Mouse (Mus musculus) neural tube, embryonic 13.5 days (tissue): Measurements from ENCODE around the gene Mocs3. TPM values are rescaled to one million over a fixed set of nuclear protein-coding genes. Genes with fewer than 3 reads are reported as not detected.
A peak's percentile ranks its signal among the peaks of the same experiment; 100 is the strongest.

Experiments used
- ATAC-seq: fragments of 200-750 bp; cut with Nextera tagmentation; 2 replicates; pipeline ENCODE4 v1.8.0; 2017; ENCODE audit warnings: low read depth, mild to moderate bottlenecking, moderate TSS enrichment, moderate library complexity
- H3K27ac ChIP-seq: fragments of 300-500 bp; sonication (generic); replicated peaks from 2 replicates; pipeline ENCODE4 v1.5.1; 2015; ENCODE audit warnings: moderate library complexity, mild to moderate bottlenecking, inconsistent platforms
- H3K27me3 ChIP-seq: fragments of 300-500 bp; sonication (generic); 2 replicates; pipeline ENCODE4 v1.6.1; 2015; ENCODE audit warnings: mild to moderate bottlenecking, inconsistent platforms
- H3K36me3 ChIP-seq: fragments of 300-500 bp; sonication (generic); 2 replicates; pipeline ENCODE4 v1.6.1; 2015; ENCODE audit warnings: mild to moderate bottlenecking, inconsistent platforms
- H3K4me1 ChIP-seq: fragments of 300-500 bp; sonication (generic); replicated peaks from 2 replicates; pipeline ENCODE4 v1.6.1; 2015; ENCODE audit warnings: inconsistent platforms
- H3K4me2 ChIP-seq: fragments of 300-500 bp; sonication (generic); 2 replicates; pipeline ENCODE4 v1.6.1; 2015; ENCODE audit warnings: inconsistent platforms, mild to moderate bottlenecking, moderate library complexity
- H3K4me3 ChIP-seq: fragments of 300-500 bp; sonication (generic); 2 replicates; pipeline ENCODE4 v1.5.1; 2015; ENCODE audit warnings: mild to moderate bottlenecking, inconsistent platforms
- H3K9ac ChIP-seq: fragments of 300-500 bp; sonication (generic); 2 replicates; pipeline ENCODE4 v1.6.1; 2015; ENCODE audit warnings: moderate library complexity, mild to moderate bottlenecking, inconsistent platforms
- H3K9me3 ChIP-seq: fragments of 300-500 bp; sonication (generic); 2 replicates; pipeline ENCODE4 v1.6.1; 2016; ENCODE audit warnings: inconsistent platforms
- WGBS: fragments of 180-500 bp; shearing (Covaris S2); methylation state at CpG from one replicate; pipeline ENCODE4 v1.1.7; 2015; 5-methylcytosine and 5-hydroxymethylcytosine counted together
- polyA plus RNA-seq: library from polyadenylated mRNA; unstranded; fragments of >200 nt; fragmentation: Nextera tagmentation; extraction: Ambion mirVana; gene quantifications from 2 replicates; pipeline ENCODE4 v1.2.1, GENCODE M21; 2015

Gene Mocs3
- polyA plus RNA-seq, 1 experiment from 2014 or later = 8.2 TPM

DNA sequence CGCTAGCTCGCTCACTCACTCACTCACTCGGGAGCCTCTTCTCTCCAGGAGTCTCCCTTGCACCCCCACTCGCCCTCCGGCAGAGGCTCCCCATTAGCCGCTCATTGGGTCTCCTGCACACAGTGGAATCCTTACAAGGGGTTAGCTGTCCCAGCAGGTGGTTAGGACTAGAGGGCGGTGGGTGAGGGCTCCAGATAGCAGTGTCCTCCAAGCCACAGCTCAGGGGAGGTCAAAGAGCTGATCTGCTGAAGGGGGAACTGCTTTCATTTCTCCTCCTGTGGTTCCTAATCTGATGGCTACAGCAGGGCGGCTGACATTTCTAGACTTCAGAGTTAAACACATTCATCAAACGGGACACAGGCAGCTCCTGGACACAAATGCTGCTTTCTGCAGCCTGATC, 43.0 kb downstream of the Mocs3 start:
- Histone ChIP-seq H3K27me3 (peaks cover 53% of the 10 kb centered on the region), H3K9me3 (no peaks in the 10 kb centered on the region), H3K4me1 (no peaks in the 10 kb centered on the region), H3K9ac (no peak overlapping the region), H3K4me2 (no peak overlapping the region), H3K36me3 (no peaks in the 10 kb centered on the region), H3K27ac (no peak overlapping the region), H3K4me3 (no peak overlapping the region)
- 44% methylated on average over 9 of the region's 9 CpGs for WGBS
- no peak for ATAC-seq

DNA sequence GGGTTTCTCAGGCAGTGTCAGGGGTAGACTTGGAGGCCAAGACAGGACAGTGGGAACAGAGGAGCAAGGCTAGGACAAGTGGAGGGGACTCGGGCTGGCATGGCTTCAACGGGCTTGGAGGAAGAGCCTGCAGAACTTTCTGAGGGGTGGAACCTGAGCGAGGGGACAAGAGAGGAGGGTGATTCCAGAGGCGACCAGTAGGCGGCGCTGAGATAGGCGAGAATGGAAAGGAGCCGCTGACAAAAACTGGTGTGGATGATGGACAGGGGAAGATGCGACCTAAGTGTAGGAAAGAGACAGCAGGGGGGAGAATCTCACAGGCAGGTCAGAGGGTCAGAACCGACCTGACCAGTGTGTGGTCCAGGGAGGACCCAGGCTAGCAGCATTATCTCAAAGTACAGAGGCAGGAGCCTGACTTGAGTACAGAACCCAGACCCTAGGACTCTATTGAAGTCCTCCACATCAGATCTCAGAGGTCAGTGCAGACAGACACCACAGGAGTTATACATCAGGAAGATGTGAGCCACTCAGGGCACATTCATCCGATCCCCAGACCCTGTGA, 44.0 kb downstream of the Mocs3 start:
- Histone ChIP-seq H3K9ac (no peak overlapping the region), H3K27me3 (peaks cover 63% of the 10 kb centered on the region), H3K36me3 (no peaks in the 10 kb centered on the region), H3K27ac (no peak overlapping the region), H3K4me1 (no peaks in the 10 kb centered on the region), H3K4me2 (no peak overlapping the region), H3K4me3 (no peak overlapping the region), H3K9me3 (no peaks in the 10 kb centered on the region)
- 14% methylated on average over 11 of the region's 11 CpGs for WGBS
- ATAC-seq = no peak; the same call in 1 of the 2 replicates

DNA sequence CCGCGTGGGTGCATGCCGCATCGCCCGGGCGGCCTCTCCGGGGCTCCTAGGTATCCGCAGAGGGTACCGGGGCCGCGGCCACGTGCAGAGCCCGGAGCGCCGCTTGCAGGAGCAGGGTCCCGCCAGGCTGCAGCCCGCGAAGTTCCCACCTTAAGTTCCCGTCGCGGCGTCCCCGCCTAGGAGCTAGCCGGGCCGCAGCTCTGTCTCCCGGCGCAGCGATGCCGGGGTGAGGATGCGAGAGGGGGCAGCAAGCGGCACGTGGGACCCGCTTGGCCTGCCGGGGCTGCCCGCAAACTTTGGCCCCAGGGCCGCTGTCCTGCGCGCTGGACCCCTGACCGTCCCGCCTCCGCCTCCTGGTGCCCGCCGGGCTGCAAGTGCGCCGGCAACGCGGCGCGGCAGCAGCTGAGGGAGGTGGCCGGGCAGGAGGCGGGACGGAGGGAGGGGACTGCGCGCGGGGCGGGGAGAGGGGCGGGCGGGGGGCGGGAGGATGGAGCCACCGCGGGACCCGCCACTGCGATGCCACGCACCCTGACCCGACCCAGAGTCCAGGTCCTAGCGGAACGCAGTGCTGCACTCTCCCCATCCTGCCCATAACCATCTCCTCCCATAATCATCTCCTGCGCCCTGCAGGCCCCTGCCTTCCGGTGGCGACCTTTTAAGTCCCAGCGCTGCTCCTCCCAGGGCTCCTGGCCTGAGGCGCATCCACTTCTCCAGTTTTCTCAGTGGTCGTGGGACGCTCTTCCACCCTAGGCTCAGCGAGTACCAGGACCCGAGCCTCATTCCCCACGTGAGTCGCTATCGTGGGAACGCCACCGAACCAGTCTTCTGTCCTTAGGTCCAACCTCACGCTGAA, 50.5 kb downstream of the Mocs3 start:
- peaks cover 78% of the 10 kb centered on the region for H3K27me3 ChIP-seq
- peak overlapping the region; percentile 80 for H3K4me2 ChIP-seq
- H3K9me3 ChIP-seq = no peaks in the 10 kb centered on the region
- H3K4me1 ChIP-seq = peaks cover 20% of the 10 kb centered on the region
- H3K36me3 ChIP-seq = no peaks in the 10 kb centered on the region
- H3K4me3 ChIP-seq = peak overlapping the region; percentile 46
- no peak overlapping the region for H3K27ac ChIP-seq
- H3K9ac ChIP-seq = peak overlapping the region; percentile 56
- ATAC-seq = peak; percentile 71
- WGBS = under 1% methylated on average over 64 of the region's 82 CpGs

DNA sequence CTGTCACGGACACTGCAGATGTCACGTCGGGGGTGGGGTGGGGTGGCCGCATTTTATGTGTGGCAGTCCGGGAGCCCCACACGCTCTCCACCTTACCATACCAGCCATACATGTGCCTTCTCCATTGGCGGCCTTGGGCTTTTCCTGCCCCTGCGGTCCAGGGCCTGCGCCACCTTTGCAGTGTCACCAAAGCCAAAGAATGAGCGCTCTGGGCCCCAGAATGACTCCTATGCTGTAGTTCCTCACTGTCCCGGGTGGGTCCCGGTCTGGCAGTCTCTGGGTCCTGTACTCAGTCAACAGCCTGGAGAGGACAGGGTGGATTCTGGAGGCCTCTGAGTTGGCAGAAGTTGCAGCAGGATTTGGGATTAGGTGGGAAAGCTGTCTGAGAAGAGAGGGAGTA, 51.2 kb downstream of the Mocs3 start, which contains the start of gene Kcng1:
TSS of gene Kcng1 (minus strand) at position 155 of the 400 bp plus-strand sequence.
- H3K4me2 ChIP-seq = peak within 1 kb of the TSS; percentile 80
- no peak for ATAC-seq
- H3K4me1 ChIP-seq = peaks cover 20% of the 10 kb centered on the region
- H3K4me3 ChIP-seq = peak within 1 kb of the TSS; percentile 46
- H3K27ac ChIP-seq = no peak within 1 kb of the TSS
- 13% methylated on average over 12 of the region's 12 CpGs for WGBS
- no peaks in the 10 kb centered on the region for H3K9me3 ChIP-seq
- H3K27me3 ChIP-seq = peaks cover 72% of the 10 kb centered on the region
- H3K9ac ChIP-seq = peak within 1 kb of the TSS; percentile 56
- H3K36me3 ChIP-seq = no peaks in the 10 kb centered on the region

Other genes starting within 250 kb of the Mocs3 start
- gene Ripor3, start 220.0 kb upstream of the Mocs3 start, polyA plus RNA-seq = 0.40 and 0.61 TPM in 2 replicates
- gene Pard6b, start 149.6 kb upstream of the Mocs3 start, polyA plus RNA-seq = 7.5 and 9.1 TPM in 2 replicates
- 3.1 and 5.9 TPM in 2 replicates for gene Adnp, start 23.5 kb upstream of the Mocs3 start, polyA plus RNA-seq
- gene Gm20716, start 258 bp upstream of the Mocs3 start, polyA plus RNA-seq = 21.7 and 25.0 TPM in 2 replicates
- gene Dpm1, start within 50 bp of the Mocs3 start, polyA plus RNA-seq = 66.2 and 75.9 TPM in 2 replicates
- gene Kcng1, start 51.1 kb downstream of the Mocs3 start, polyA plus RNA-seq = 0.45 and 0.79 TPM in 2 replicates